Mouse (Mus musculus): ENCODE results near the gene Ldb1. TPM values are rescaled to one million over a fixed set of nuclear protein-coding genes. Genes with fewer than 3 reads are reported as not detected.

The Ldb1 gene
- total RNA-seq, 2 experiments from 2014 or later = 62.2 to 72.5 TPM

GRCm38 (mm10) chr19:45988238-45988637, 56.8 kb downstream of the Ldb1 start:
- intact Hi-C loops (cut with DNase I) = no loop called here
- no peak for DNase-seq

DNA sequence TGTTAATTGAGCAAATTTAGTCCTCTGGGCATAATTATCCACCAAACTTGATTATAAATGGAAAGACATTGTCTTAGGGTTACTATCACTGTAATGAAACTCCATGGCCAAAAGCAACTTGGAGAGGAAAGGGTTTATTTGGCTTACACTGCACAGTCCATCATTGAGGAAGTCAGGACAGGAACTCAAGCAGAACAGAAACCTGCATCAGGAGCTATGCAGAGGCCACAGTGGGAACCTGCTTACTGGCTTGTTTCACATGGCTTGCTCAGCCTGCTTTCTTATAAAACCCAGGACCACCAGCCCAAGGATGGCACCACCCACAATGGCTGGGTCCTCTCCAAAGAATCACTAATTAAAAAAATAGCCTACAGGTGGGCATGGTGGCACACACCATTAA, 60.6 kb downstream of the Ldb1 start:
- intact Hi-C loops (cut with DNase I) = no loop called here
- no peak for DNase-seq

Other genes with a start within 250 kb of the Ldb1 start
- gene Kcnip2, start 229.2 kb downstream of the Ldb1 start, total RNA-seq (2021) = 100 to 1,000 TPM; 121 to 139 TPM
- 10 to 100 TPM; 16.7 to 17.2 TPM for gene Armh3, start 46.7 kb downstream of the Ldb1 start, total RNA-seq (2021)
- 1 to 10 TPM; 6.1 to 6.5 TPM for gene Hps6, start 41.7 kb downstream of the Ldb1 start, total RNA-seq (2021)
- gene Pprc1, start 328 bp downstream of the Ldb1 start, total RNA-seq (2021) = 10 to 100 TPM; 17.5 to 21.4 TPM
- 10 to 100 TPM; 25.1 to 27.2 TPM for gene Nolc1, start 30.6 kb upstream of the Ldb1 start, total RNA-seq (2021)
- 1 to 10 TPM in 1 of 2 experiments, under 1 TPM in 1; 0.25 to 2.5 TPM for gene Elovl3, start 86.7 kb upstream of the Ldb1 start, total RNA-seq (2021)
- gene Pitx3, start 103.1 kb upstream of the Ldb1 start, total RNA-seq (2021) = under 1 TPM in 1 of 2 experiments, not detected in 1; 0.36 TPM
- gene Gbf1, start 107.3 kb upstream of the Ldb1 start, total RNA-seq (2021) = 10 to 100 TPM; 50.2 to 50.5 TPM

All from heart, postnatal 10 days (tissue).